Mouse (Mus musculus) right cerebral cortex, postnatal 4 days (tissue): ENCODE results near the gene Cnksr1.
A peak's percentile ranks its signal among the peaks of the same experiment; 100 is the strongest.

ENCODE experiments used
- DNase-seq: peaks from one replicate; pipeline ENCODE4 v3.0.0-alpha.2; 2022

Gene Cnksr1

DNA sequence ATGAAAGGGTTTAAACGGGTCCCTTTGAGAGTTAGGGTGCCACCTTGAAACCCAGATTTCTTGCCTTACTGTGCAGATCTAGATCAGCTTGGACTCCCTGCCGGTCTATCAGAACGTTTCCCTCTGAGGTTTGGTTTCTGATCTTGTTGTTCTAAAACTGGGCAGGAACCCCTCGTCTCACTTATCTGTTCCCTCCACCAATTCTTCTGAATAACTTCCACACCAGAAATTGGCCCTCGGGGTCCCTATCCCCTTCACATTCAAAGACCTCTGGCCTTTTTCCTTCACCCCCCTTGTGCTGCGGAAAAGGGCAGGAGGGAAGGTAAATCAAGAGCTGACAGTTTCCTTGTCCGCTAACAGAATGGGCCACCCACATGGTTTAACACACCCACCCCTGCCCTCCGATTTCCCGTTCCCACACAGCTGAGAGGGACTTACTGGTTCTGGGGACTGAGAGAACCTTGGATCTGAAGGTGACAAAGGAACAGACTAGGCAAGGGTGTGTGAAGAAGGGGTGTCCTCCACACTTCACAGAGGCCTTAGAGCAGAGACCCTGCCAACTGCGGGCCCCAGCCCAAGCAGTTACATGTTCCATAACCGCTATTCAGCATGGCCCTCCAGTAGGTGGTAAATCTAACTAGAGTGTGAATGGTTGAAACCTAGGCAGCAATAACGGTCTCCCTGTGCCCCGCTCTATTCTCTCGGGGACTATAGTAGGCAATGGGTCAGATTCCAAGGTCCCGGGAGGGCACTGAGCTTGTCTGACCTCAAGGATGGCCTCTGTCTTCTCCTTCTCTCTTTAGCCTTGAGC, 14.9 kb upstream of the Cnksr1 start:
- no peak for DNase-seq

DNA sequence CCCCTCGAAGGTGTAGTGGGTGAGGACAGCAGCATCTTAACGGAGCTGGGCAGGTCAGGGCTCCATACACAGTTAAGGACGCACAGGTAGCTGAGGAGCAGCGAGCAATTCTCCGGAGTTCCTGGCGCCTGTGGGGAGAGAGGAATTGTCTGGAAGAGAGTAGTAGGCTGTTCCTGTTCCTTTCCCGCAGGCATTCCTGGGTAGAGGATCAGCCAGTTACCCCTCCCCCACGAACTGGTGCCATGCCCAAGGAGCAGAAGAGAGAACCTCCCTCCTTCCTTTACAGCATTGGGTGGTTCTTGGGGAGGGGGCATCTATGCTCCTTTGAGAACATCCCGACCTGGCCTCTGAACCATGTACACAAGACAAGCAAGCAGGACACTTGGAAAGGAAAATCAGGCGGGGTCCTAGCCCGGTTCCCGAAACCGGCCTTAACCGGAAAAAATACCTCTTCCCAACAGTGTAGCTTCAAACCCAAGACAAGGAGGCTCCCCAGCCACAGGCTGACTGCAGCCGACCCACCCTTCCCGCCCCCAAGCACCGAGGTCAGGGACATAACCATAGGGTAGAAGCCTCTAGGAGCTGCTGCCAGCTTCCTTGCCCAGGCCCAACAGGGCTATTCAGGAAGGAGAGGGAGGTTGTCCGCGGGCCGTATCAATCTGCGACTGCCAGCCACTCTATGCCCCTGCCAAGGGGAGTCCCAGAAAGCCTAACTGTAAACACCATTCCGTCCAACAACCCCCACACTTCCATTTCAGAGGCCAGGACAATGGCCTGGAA, 14.1 kb upstream of the Cnksr1 start:
- DNase-seq, result peak; percentile 38

DNA sequence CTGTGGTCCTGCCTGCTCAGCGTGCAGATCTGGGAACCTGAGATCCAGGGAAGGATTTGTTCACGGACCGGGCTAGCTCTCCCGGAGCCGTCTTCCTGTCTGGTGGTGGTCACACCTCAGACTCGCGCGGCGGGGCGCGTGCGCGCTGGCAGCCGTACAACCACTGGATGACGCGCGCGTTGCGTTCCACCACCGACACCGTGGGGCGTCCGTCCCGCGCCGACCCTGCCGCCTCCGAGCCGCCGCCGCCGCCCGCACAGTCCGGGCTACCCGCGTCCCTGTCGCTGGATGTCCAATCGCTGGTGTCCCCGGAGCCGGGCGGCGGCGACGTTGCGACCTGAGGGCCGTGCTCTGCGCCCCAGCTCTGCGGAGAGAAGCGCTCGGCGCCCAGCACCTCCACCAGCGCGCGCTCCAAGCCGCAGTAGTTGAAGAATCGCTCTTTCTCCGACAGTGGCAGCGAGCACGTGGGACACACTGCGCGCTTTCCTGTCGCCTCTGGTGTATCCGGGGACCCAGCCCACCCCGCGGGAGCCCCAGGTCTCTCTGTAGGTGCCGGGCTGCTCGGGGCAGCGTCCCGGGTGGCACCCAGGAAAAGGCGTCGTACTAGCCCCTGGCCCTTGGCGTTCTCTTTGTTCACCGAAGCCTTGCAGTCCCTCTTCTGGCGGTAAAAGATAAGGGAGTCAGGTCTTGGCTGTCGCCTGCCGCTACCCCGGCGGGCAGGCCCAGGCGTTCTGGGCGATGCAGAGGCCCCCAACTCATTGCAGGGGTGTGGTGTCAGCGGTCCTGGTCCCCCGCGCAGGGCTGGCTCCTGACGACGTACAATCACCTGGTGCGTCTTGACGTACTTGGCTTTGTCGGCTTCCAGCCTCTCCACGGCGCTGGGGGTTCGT, 13.3 kb upstream of the Cnksr1 start:
- peak; percentile 80 for DNase-seq

DNA sequence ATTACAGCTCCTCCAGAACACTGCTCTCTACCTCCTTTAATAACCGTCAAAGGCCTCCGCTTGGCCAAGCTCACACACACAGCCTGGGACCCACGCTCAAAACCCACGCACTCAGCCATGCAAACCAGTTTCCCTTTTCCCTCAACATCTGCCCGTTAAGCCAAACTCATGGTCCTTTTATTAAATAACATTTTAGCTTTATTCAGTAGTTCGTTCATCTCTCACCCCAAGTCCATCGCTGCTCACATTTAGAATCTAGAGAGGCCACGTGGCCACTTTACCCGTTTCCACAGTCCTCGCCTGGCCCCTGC, 12.7 kb upstream of the Cnksr1 start:
- no peak for DNase-seq

DNA sequence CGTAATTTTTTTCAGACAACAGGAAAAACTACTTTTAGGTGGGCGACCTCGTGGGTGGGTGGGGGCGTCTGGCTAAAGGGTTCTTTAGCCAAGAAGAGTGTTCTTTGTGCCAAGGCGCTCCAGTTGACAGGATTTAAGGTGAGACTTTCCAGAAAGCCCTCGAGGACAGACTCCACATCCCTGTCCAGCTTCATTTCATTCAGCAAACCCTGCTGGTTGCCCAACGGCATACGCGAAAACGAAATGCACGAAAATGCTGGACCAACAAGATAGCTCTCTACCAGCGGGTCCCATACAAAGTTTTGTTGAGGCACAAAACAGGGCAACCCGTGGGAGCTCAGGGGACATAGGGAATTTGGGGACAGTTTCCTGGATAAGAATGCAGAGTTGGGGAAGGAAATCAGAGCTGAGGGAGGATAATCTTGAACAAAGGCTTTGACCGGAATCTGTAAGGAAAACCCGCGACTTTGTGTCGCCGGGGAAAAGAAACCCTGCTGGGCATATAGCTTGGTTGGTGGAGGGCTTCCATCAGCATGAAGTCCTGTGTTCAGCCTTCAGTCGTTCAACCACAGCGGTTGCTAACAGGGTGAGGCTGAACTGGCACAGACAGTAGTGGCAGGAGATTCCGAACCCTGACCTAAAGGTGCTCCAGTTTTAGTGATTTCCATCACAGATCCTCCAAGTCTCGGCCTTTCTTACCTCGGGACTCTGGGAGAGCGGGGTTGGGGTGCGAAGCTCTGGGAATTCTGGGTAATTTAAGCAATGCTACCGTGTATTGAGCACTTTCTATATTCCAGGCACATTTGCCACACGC, 12.1 kb upstream of the Cnksr1 start:
- no peak for DNase-seq

DNA sequence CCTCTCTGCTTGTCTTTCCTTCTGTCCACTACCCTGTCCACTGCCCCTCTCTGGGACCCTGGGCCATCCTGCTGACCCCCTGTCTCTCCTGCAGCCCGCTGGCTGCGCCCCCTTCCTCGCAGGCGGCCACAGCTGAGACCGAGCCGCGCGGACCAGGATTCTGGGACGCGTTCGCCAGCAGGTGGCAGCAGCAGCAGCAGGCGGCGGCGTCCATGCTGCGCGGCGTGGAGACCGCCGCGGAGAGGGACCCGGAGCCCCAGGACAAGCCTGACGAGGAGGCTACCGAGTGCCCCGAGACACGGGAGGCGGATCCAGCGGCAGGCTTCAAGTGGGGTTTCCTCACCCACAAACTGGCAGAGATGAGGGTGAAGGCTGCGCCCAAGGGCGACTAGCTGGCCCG, 11.5 kb upstream of the Cnksr1 start:
- peak; percentile 89 for DNase-seq

DNA sequence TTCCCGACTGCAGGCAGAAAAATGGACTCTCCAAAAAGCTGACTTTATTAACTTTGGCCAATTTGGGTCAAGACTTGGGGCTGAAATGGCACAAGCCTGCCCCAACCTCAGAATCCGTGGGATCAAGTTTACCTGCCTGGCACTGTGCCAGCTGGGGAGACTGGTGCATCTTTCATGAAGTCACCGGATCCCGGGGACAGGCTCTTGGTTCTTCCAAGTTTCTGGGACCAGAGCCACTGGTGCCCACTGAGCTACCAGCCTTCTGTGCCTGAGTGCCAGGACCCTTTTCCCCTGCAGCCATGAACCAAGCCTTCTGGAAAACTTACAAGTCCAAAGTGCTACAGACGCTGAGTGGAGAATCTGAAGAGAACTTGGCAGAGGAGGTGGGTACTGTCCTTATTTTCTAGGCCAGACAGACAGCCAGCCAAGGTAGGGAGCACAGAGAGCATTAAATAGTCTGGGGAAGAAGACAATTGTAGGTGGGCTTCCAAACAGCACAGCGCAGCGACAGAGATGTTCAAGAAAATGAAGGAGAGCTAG, 8.6 kb upstream of the Cnksr1 start, which contains the start of gene Gm30191:
TSS of gene Gm30191 (plus strand) at position 217 of the 540 bp plus-strand sequence.
- DNase-seq, result no peak

DNA sequence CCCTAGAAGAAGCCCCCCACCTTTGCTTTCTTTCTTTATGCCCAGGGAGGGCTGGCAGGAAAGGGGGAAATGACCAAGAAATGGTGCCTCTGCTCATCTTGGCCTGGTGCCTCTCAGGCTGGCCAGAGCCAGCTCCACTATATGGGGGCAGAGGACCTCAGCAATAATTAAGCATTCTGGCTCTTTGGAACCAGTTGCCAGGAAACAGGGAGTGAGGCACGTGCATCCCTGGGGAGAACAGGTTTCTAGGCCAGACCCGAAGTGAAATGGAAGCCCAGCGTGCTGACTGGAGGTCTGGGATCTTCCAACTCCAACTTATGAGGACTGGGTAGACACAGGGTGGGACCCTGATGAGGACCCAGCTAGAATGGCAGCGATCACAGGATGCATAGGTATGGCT, 8.1 kb upstream of the Cnksr1 start:
- DNase-seq, result no peak

DNA sequence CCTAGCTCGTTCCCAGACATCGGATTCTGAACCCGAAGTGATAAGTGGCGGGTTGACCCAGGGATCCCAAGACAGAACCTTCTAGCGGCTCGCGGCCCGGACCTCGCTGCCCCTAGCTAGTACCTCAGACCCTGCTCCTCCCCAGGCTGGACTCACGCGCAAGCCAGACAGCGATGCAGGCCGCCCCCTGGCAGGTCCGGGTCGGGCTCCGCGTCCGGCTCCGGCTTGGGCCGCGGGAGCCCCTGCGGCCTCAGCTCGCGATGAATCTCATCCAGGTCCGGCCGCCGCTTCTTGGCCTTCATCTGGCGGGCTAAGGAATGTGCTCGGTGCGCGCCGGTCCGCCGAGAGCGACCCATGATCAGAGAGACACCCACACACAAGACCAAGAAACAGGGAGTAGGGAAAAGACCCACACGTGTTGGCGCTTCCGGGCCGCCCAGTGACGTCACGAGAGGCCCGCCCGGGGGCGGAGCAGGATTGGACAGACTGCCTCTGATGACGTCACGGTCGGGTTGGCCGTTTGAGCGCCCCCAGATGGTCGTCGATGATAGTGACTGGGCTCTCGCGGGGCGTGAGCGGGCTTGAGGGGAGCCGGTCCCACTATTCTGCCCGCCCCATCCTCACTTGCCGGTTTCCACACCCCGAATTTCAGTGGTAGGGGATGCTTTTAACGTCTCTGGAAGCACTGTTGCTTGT, 7.1 kb upstream of the Cnksr1 start, which contains the start of gene Zfp593:
TSS of gene Zfp593 (minus strand) at position 445 of the 696 bp plus-strand sequence.
- peak; percentile 97 for DNase-seq

DNA sequence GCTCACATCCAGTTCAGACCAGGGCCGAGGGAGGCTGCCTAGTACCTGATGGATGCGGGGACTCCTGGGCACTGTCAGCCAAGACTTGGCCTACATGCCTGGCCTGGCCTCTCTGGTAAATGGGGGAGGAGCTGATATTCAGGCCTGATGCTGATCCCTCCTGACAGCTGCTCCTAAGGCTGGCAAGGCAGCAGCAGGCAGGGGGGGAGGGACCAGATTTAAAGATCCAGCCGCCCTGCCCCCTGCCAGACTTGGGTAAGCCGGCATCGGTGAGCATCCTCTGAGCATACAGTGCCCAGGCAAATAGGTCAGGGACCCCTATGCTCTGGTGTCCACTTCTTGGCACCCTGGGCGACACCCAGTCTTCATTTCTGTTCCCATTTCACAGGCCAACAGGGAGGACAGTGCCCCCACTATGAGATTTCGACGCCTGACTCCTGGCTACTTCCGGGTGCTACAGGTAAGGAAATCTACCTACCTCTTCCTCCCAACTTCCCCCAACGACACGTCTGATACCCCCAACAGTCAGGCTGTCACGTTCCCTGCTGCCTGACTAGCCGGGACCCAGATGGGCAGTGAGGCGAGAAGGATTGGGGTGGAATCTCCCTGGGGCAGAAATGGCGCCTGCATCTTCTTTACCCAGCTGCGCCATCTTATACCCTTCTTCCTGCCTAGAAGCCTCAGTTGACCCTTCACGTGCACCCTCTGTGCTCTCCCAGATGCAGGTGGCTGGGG, 5.5 kb upstream of the Cnksr1 start, which contains the start of gene E130218I03Rik:
TSS of gene E130218I03Rik (plus strand) at position 147 of the 735 bp plus-strand sequence.
- no peak for DNase-seq

DNA sequence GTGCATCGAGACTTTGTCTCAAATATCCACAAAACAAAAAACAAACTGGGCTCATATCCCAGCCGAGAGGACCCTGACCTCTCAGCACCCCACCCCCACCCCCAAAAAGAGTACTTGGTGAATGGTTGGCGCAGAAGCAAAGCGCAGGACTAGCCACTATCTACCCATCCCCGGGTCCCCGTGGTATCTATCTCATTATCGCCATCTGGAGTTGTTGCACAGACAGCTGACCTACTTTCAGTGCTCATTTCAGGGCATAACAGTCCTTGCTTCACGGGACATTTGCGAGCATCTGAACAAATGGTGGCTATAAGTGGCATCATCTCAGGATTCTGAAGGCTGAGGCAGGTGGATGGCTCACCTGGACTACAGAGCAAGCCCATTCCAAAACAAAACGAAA, 487 bp upstream of the Cnksr1 start:
- DNase-seq, result no peak

DNA sequence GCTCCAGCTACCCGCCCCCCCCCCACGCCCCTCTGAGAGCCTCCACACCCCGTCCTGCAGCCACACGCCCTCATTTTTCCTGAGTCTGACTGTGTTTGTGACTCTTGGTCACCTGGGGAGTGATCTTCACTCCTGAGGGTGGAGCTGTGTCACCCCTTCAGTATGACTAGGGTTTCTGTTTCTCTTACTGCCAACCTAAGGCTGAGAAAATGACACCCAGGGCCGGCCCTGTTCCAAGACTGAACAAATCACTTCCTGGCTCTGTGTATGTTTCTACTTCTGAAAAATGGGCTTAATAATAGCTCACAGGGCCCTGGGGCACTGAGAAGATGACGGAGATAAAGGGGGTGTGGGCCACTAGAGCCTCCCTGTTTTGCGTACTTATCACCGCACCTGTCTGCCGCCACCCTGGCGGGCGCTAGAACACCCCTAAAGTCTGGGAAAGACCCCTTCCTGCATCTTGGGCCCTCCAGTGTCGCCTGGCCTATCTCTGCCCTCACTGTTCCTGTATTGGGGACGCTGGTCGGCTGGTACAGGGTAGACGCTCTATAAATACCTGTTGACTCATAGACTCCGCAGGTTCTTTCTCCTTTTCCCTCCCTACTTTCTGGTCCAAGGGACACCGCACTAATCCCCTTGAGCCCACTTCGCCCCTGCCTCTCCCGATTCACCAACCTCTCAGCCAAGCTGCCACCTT, 469 bp downstream of the Cnksr1 start:
- no peak for DNase-seq

DNA sequence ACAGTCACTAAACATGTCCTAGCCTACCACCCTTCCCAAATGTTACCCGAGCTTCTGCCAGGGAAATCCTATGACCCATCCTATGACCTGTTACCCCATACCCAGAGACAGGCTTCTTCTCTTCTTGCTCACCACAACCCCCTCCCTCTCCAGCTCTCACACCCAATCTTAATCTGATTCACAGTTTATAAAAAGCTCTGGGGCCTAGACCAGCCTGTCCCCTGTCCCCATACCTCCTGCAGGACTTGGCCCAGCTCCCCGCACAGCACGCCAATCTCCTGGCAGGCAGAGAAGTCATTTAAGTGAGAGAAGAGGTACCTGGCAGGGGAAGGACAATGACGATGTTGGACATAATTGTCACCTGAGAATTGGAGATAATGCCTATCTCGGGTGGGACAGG, 3.3 kb downstream of the Cnksr1 start:
- DNase-seq, result no peak

DNA sequence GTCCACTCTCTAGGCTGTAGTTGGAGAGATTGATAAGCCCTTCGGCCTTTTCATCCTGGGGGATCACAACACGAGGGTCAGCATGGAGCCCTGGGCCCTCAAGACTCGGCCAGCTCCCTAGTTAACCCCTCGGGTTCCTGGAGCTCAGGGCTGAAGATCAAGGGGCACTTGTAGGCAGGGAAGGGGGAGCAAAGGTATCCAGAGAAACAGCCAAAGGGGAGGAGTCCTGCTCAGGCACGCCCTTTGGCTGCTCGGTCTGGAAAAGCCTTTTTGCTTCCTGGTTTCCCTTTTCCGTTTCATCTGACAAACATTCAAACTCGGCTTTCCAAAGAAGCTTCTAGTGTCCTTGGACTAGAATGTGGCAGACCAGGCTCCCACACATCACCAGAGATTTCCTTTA, 7.8 kb downstream of the Cnksr1 start:
- no peak for DNase-seq

DNA sequence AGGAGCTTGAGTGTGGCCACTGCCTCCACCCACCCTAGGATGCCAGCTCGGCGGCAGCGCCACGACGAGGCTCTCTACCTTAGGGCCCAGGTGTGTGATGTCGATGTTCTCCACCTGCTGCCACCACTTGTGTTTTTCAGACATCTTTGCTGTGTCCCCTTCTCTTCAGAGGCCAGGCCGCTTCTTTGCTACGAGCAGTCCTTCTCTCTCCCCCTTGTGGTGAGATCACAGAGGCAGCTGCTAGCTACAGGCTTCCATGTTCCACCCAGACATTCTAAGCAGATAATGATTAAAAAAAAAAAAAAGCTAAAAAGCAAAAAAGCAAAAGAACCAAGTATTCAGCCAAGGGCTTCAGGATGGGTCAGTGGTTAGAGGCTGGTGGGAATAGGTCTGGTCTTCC, 11.0 kb downstream of the Cnksr1 start, which contains the start of gene Catsper4:
TSS of gene Catsper4 (minus strand) at position 190 of the 400 bp plus-strand sequence.
- no peak for DNase-seq

DNA sequence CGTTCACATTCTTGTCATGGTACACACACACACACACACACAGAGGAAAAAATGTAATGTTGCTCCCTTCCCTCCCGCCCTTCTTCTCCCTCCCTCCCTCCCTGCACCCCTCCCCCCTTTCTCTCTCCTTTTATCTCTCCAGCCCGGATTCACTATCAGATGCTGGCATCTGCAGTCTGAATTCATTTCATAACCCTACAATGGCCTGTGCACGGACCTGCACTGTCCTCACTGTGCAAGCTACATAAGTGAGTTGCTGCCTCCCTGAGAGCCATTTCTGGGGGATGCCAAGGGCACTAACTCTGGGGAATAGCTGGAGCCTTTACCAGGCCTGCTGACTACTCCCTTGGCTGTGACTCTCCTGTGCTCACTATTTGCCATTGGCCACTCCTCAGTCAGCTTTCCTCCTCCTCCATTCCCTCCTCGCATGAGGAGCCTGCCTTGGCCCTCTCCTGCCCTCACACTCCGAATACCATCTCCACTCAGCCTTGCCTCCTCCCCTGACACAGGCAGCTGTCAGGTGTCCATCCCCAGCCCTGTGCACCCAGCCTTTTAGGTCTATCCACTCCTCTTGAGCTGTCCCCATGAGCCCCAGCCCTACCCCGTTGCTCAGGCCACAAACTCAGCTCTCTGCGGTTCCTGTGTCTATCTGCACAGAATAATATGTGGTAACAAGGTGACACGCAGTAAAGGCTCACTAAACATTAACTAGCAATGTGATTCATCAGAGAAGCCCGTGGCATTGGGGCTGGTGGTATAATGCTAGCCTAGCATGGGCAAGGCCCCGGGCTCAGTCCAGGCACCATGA, 15.2 kb downstream of the Cnksr1 start:
- no peak for DNase-seq

DNA sequence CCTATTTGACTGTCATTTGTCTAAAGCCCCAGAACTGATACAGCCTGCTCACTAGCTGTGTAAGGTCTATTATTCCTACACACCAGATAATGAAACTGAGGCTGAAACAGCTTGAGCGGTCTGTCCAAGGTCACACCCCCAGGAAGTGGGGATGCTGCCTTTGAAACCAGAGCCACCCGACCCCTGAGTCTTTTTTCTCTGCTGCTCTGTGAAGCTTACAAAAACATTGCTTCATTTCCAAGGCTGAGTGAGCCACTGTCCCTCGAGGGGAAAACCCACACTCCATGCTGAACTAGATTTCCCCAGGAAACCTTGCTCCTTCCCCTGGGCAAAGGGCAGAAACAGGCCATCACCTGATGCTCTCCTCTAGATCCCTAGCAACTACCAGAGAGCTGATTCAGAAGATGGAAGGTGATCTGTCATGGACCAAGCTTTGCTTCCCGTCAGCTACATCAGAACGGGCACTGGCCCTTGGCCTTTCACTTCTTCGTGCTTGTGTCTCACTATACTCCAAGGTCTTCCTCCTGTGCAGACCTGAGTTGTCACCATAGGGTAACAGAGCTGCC, 31.6 kb downstream of the Cnksr1 start:
- DNase-seq, result no peak

DNA sequence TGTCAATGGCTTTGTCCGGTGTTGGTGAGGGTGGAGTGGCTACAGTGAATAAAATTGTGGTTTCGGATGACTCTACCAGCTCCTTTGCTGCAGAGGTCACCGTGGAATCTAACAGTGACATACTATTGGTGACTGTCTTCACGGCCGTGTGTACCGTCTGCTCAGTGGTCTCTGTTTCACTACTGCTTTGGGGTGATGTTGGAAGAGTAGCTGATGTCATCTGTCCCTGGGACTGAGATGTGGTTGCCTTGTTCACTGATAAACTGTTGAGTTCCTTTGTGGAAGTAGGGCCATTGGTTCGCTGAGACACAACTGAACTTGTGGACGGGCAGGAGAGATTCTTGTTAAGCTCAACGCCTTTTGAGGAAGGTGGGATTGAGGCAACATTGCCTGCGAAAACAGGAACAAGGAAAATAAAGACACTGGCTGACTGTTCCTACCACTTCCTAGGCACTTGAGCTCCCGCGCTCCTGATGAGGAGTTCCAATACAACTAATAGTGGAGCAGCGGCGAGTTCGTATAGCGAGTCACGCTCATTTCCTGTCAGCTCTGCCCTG, 34.8 kb downstream of the Cnksr1 start:
- no peak for DNase-seq
